Comparison of ENCODE assay signal across 16 mouse cellular contexts in genomic region chr13:63936369-63936768, GRCm38 (mm10).
"Had no signal": no experiment of that assay in that cellular context is flagged by ENCODE, and none has a peak within 500 bp of the region (broad histone marks: within the 10 kb centered on the region; RNA-seq: fewer than 3 reads in every experiment).

No protein-coding gene starts in this region.

- H3K36me3 ChIP-seq: limb, embryonic 15.5 days; midbrain, embryonic 15.5 days; neural tube, embryonic 12.5 days had no signal

- H3K27ac ChIP-seq: kidney, postnatal 0 days; limb, embryonic 15.5 days; macrophage; midbrain, embryonic 15.5 days; neural tube, embryonic 12.5 days had no signal

- ATAC-seq: hindbrain, embryonic 16.5 days; inflammation-experienced regulatory T-cells, adult 6 months; intestine, postnatal 0 days; midbrain, embryonic 15.5 days had no signal

- H3K4me2 ChIP-seq: limb, embryonic 15.5 days; lung, embryonic 14.5 days; midbrain, embryonic 15.5 days; neural tube, embryonic 12.5 days had no signal

- H3K4me1 ChIP-seq: midbrain, embryonic 15.5 days; neural tube, embryonic 12.5 days had no signal

- H3K9ac ChIP-seq: limb, embryonic 15.5 days; lung, embryonic 14.5 days; midbrain, embryonic 15.5 days; neural tube, embryonic 12.5 days had no signal

- H3K27me3 ChIP-seq: limb, embryonic 15.5 days; neural tube, embryonic 12.5 days had no signal

- H3K4me3 ChIP-seq: limb, embryonic 15.5 days; midbrain, embryonic 15.5 days; neural tube, embryonic 12.5 days had no signal

- DNase-seq: kidney, adult 8-10 months; kidney, postnatal 36 days; layer of hippocampus, adult 9-11 months; layer of hippocampus, postnatal 36 days; lung, embryonic 14.5 days; lung, postnatal 10 days; right cerebral cortex, postnatal 14 days; thymus, postnatal 4 days had no signal

- H3K9me3 ChIP-seq: limb, embryonic 15.5 days; midbrain, embryonic 15.5 days; neural tube, embryonic 12.5 days had no signal
